In genomic region chr11:63129375-63129774, GRCm38 (mm10) we compare ENCODE assay signal across 8 mouse cellular contexts. TPM values are rescaled to one million over a fixed set of nuclear protein-coding genes. Genes with fewer than 3 reads are reported as not detected.
DNase-seq lines count a peak whose midpoint lies in the region; ATAC-seq lines count a peak whose summit lies in the region.
"Had no signal": no experiment of that assay in that cellular context is flagged by ENCODE, and none has a peak within 500 bp of the region (broad histone marks: within the 10 kb centered on the region; RNA-seq: fewer than 3 reads in every experiment).

No protein-coding gene starts in this region.

- H3K27ac ChIP-seq in intestine, embryonic 15.5 days: no peak overlapping the region
- H3K27ac ChIP-seq in lung, embryonic 15.5 days: 0 out of 2 replicates have a peak overlapping the region, but pooled peaks have one; percentile 30
- H3K27ac ChIP-seq in midbrain, embryonic 16.5 days (ENCODE audit: low read length): no peak overlapping the region
- H3K27ac ChIP-seq: forebrain, embryonic 10.5 days had no signal

- H3K36me3 ChIP-seq in intestine, embryonic 15.5 days: no peaks in the 10 kb centered on the region
- peaks cover 3% of the 10 kb centered on the region; the same call in 1 of the 2 replicates for H3K36me3 ChIP-seq in lung, embryonic 15.5 days
- no peaks in the 10 kb centered on the region for H3K36me3 ChIP-seq in midbrain, embryonic 16.5 days (ENCODE audit: control insufficient read depth, insufficient read depth, low read length)
- H3K36me3 ChIP-seq: forebrain, embryonic 10.5 days had no signal

- no peaks in the 10 kb centered on the region for H3K9me3 ChIP-seq in intestine, embryonic 15.5 days
- H3K9me3 ChIP-seq in lung, embryonic 15.5 days: no peaks in the 10 kb centered on the region
- H3K9me3 ChIP-seq in midbrain, embryonic 16.5 days (replicated peaks; ENCODE audit: control insufficient read depth, low read length, poor library complexity, severe bottlenecking): no peaks in the 10 kb centered on the region
- H3K9me3 ChIP-seq: forebrain, embryonic 10.5 days had no signal

- peaks cover 27% of the 10 kb centered on the region; the same call in 1 of the 2 replicates for H3K27me3 ChIP-seq in intestine, embryonic 15.5 days (replicated peaks)
- peaks cover 4% of the 10 kb centered on the region for H3K27me3 ChIP-seq in lung, embryonic 15.5 days
- peaks cover 47% of the 10 kb centered on the region for H3K27me3 ChIP-seq in midbrain, embryonic 16.5 days (ENCODE audit: control insufficient read depth, insufficient read depth, low read depth, low read length)

- H3K4me3 ChIP-seq in intestine, embryonic 15.5 days (replicated peaks): no peak overlapping the region
- peak overlapping the region; percentile 16; the same call in 1 of the 2 replicates for H3K4me3 ChIP-seq in lung, embryonic 15.5 days
- no peak overlapping the region for H3K4me3 ChIP-seq in midbrain, embryonic 16.5 days (ENCODE audit: low read depth, low read length)
- H3K4me3 ChIP-seq: forebrain, embryonic 10.5 days had no signal

- WGBS in intestine, embryonic 15.5 days: 34% methylated on average over 9 of the region's 9 CpGs
- WGBS in lung, embryonic 15.5 days: 22% methylated on average over 9 of the region's 9 CpGs
- 59% methylated on average over 9 of the region's 9 CpGs for WGBS in midbrain, embryonic 16.5 days

- peak overlapping the region; percentile 37 for H3K4me2 ChIP-seq in intestine, embryonic 15.5 days (replicated peaks)
- peak overlapping the region; percentile 90 for H3K4me2 ChIP-seq in lung, embryonic 15.5 days
- no peak overlapping the region for H3K4me2 ChIP-seq in midbrain, embryonic 16.5 days (ENCODE audit: low read length)

- H3K9ac ChIP-seq in intestine, embryonic 15.5 days: no peak overlapping the region
- H3K9ac ChIP-seq in lung, embryonic 15.5 days: no peak overlapping the region
- H3K9ac ChIP-seq in midbrain, embryonic 16.5 days (ENCODE audit: low read depth, low read length): no peak overlapping the region

- peak; percentile 34 for DNase-seq in MN1 (ENCODE audit: low spot score)
- peak; percentile 49 for DNase-seq in gastrocnemius, postnatal 10 days
- no peak for DNase-seq in right cerebral cortex, postnatal 25 days
- no peak for DNase-seq in layer of hippocampus, postnatal 36 days

- H3K4me1 ChIP-seq in intestine, embryonic 15.5 days (replicated peaks): peaks cover 27% of the 10 kb centered on the region
- peaks cover 44% of the 10 kb centered on the region for H3K4me1 ChIP-seq in lung, embryonic 15.5 days
- H3K4me1 ChIP-seq in midbrain, embryonic 16.5 days (ENCODE audit: control insufficient read depth, insufficient read depth, low read length): peaks cover 21% of the 10 kb centered on the region

- no peak for ATAC-seq in intestine, embryonic 15.5 days
- no peak for ATAC-seq in lung, embryonic 15.5 days (ENCODE audit: borderline replicate concordance, extremely low read depth, low FRiP score, low TSS enrichment)
- no peak for ATAC-seq in midbrain, embryonic 16.5 days

RNA-seq across cellular contexts. Expression of gene Pmp22, which starts 0.6 kb away (rescaled TPM):
- total RNA-seq in gastrocnemius, postnatal 10 days (2021): 100 to 1,000 TPM; 266 to 376 TPM
- 111 and 115 TPM in 2 replicates for polyA plus RNA-seq in intestine, embryonic 15.5 days (2015; fragmentation: Nextera tagmentation; extraction: Ambion mirVana)
- polyA plus RNA-seq in lung, embryonic 15.5 days (2015; fragmentation: Nextera tagmentation; extraction: Ambion mirVana): 238 and 261 TPM in 2 replicates
- polyA plus RNA-seq in midbrain, embryonic 16.5 days (2015; fragmentation: Nextera tagmentation; extraction: Ambion mirVana): 22.6 and 23.6 TPM in 2 replicates
- total RNA-seq in layer of hippocampus, postnatal 36 days (2021): 10 to 100 TPM; 19.4 to 22.0 TPM

Comparison
In these comparisons a context has a peak if more than half of its experiments do, and no peak if none do; other contexts are left out.
1. DNase-seq: peak in MN1 (single experiment) and gastrocnemius, postnatal 10 days (single experiment); none in right cerebral cortex, postnatal 25 days (single experiment) and layer of hippocampus, postnatal 36 days (0 of 2).